Mouse (Mus musculus) adipocyte (in vitro differentiated cells): Measurements from ENCODE around the gene Guk1.

Experiments used
- DNase-seq: peaks from one replicate; pipeline ENCODE4 v3.0.0-alpha.2; 2016; ENCODE audit warnings: low spot score

Guk1 gene

DNA sequence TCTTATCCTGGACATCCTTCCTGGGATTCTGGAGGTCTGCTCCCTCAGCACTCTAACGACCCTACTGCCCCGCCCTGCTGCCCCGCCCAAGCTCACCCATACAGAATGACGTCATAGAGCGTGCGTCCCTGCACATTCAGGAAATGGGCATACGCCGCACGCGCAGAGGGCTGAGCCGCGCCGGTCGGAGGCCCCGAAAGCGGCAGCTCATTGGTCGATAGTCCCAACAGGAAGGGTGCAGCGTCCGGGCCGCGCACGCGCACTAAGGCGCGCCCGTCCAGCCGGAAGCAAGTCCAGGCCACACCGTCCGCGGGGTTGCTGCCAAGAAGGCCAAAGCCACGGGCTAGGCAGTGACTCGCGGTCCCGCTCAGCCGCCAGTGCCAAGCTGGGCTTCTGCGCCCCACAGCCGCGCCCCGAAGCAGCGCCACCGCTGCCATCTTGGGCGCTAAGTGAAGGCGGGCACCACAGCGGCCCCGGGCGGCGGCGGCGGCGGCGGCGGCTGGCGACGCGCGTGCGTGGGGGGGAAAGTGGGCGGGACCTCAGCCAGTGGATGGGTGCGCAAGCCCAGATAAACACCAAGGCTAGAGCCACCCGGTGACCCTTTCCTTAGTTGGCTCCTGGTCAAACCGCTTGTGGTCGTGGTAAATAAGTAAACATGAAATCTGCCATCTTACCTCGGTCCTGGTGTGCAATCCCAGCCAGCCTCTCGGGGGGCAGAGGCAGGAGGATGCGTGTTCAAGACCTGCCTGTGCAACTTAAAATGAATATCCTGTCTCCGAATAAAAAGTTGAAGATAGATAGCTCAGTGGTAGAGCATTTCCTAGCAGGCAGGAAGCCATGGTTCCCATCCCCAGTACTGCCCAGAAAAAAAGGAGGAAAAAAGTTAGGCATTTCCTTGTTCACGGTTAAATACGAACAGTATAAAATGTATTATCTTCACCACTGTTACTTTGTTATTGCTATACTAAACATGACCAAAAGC, 28.5 kb downstream of the Guk1 start, which contains the start of gene Iba57:
Iba57 (minus strand) TSS at position 485 of the 982 bp plus-strand sequence.
- DNase-seq, result peak; percentile 98

DNA sequence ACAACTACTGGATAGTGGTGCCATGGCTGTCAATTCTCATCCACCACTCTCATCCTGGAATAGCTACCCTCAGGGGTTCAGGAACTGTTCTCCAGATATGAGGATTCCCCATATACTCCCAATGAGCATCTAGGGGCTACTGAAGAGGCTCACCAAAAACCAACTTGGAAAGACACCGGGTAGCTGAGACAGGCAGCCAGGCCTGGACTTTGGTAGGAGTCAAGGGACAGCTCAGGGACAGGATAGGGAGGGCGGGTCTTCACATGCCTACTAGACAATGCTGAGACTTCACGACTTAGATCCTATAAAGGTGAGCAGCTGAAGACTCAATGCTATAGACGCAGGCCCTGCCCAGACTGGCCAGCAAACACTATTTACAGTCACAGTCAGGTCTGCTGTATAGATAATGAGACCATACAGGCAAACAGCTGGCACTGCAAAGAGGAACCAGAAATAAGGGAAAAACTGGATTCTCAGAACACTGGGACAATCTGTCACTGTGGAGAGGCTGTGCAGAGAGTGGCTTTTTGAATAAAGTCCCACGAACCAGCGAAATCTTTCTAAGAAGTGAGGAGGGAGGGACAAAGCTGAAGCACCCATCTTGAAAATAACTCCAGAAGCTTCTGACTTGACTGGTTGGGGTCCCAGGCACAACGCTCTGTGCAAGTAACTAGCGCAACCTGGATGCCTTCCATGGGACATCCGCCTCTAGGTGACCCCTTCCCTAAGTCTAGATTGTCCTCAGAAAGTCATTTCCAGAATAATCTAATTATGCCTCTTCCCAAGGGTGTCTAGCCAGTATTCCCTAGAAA, 29.4 kb downstream of the Guk1 start:
- DNase-seq, result no peak

DNA sequence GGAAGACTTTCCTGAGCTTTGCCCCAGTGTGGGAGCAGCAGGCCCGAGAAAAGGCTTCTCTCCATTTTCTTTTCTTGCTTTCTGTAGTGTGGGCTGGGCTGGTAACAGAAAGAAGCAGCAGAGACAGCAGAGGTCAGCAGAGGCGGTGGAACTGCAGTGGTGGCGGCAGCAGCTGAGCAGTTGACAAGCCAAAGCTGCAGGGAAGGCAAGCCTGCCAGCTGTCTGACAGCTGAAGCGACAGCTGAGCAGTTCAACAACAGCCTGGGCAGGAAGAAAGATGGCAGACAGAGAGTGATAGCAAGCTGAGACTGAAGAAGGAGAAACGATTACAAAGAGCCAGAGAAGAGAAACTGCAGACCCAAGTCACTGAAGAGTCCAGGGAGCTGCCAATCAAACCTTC, 30.6 kb downstream of the Guk1 start:
- DNase-seq, result peak; percentile 15

DNA sequence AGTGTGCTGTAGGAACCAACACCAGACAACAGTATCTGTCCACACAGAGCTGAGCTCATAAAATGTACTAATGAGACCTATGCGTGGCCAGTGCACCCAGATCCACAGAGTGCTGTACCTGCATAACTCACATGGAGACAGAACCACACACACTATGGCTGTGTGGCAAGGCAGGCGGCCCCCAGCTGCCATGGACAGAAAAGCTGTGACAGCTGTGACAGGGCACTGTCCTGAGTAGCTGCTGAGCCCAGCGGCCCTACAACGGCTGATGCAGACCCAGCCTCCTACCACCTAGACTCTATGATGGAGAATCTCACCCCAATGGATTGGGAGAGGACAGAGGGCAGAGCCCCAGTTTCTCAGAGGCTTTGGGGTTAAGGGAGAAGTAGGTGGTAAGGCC, 32.5 kb downstream of the Guk1 start:
- DNase-seq, result no peak

DNA sequence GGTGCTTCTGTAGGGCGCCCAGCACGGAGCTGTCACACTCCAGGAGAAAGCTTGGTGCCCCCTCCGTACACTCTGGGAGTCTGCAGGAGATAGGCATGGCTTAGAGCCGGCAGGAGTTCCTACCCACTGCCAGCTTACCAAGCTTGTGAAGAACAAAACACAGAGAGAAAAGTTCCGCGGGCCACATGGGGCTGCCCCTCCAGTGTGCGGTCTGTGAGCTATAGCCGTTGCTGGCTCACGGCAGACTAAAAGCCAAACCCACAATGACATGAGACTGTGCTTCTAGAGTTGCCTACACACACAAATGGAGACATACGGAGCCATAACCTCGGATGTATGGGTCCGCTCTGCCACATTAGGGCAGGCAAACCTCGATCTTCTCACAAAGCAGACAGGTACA, 32.9 kb downstream of the Guk1 start:
- no peak for DNase-seq

DNA sequence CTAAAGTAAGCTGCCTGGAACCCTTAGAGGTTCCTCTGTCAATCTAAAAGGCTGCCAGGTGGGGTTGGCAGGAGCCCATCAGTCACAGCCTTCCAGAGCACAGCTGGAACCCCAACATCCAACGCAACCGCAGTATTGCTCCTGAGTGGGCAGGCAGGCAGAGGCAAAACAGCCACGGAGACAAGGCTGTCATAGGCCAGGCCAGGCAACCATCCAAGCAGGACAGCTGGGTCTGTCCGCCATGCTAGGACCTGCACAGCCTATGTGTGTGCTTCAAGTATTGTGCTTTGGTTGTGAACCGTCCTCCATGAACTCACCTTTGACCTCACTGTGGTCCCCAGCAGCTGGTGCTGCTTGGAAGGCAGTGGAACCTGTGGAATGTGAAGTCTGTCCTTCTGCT, 36.1 kb downstream of the Guk1 start:
- DNase-seq, result no peak

DNA sequence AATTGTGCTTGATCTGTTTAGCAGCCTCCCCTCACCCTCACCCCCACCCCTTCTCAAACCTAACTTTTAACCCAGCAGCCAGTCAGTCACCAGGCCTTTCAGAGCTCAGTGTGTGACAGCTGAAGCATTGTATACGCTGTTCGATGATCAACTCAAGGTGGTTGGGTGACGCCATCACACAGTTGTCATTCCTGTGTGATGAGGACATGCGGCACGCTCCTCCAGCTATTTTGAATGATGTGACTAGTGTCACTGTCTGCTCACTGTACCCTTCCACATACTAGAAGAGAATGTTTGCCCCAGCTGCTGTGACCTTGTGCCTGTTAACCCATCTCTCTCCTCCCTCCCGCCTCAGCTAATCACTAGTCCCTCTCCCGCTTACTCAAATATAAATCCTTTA, 37.8 kb downstream of the Guk1 start:
- no peak for DNase-seq

DNA sequence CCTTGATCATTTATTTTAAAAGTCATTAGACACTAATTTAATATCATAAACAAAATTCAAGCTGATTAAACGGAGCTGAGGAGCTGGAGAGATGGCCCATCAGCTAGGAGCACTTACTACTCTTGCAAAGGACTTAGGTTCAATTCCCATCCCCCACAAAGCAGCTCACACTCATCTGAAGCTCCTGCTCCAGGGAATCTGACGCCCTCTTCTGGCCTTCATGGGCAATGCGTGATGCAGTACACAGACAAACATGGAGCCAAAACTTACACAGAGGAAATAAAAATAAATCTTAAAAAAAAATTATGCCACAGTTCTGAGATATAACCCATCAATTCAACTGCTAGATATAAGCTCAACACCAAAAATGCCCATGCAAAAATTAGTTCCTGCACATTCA, 40.3 kb downstream of the Guk1 start:
- DNase-seq, result no peak

DNA sequence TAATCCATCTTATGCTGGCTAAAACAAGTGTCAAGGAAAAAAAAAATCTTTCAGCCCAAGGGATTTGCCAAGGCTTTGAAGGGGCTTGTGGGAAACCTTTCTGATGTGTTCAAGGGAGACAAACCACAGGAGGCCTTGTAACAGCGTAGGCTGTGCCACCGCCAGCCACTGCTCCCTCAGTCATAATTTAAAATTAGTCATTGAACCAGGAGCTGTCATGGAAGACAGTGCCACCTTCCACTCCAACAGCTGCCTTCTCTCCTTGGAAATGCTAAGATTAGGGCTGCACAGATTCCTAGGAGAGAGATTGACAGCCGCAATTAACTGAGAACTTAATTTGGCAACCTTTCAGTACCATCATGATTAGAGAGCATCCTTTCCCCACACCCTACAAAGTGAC, 42.7 kb downstream of the Guk1 start:
- DNase-seq, result no peak

DNA sequence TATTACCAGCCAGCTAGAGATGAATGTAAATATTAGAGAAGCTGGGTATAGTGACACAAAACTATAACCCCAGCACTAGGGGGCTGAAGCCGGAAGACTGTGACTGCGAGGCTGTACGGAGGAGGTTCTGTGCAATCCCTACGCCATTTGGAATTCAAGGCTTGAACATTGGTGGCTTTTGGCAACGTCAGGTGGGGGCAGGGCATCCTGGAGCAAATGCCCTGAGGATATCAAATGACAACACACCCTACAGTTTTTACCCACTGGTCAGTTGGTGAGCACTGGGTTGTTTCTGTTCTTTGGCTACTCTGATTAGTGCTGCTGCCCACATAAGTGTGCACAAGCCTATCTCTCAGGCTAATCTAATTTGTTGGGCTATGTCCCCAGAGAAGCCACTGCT, 49.0 kb downstream of the Guk1 start:
- DNase-seq, result no peak

DNA sequence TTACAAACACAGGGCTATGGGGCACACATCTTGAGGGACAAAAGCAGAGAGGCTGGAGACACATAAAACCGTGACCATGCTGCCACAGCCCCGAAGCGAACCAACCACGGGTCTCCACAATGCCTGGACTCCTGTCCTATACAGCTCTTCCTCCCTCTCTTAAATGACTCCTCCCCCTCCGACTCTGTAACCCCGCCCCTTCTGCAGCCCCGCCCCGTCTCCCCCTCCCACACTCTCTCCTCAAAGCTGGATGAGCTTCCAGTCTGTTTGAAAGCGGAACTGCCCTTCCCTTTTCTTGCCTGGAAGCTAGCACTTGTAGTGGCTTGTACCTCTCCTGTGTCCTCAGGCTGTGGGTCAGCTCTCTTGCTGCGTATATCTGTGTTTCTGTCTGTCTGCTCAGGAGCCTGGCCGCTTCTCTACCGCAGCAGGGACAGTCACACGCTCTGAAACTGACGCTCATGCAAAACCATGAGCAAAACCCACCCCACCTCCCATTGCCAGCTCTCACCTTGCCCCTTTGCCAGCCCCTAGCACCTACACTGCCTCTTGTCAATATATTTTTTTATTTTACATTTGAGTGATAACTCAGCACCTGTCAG, 50.1 kb downstream of the Guk1 start:
- no peak for DNase-seq

DNA sequence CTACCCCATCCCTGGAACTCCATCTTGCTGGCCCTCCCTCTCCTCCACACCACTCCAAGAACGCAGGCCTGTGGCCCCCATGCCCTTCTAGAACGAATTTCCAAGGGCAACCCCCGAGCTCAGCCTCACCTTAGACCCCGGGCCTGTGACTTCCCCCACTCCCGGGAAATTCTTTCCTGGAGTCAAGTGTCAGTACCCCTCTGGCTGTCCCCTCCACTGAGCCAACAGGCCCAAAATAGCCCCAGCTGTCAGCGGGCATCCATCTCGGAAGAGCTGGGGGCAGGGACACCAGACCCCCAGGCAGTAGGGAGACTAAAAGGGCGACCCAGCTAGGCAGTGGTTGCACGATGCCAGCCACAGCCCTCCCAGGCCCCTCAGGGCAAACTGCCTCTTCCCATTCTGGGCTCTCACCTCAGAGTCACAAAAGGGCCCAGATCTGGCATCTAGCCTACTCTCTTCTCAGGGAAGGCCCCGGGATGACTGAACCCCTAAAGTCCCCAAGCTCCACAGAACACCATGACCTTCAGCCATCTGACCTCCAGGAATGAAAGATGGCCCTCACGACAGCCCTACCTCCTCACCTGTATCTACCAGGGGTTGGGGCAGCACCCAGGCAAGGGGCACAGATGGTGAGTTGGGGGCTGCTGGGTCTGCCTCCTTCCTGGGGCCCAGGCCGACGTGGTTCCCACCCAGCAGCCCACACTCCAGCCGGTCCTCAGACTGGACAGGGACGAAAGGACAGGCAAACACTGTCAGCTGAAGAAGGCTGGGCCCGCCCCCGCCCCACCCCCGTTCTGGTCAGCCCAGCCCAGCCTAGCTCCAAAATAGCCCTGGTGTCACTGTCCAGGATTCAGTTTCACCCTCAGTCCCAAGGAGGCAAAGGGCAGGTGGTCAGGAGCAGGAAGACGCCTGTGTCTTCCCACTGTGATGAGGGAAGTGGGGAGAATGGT, 53.2 kb downstream of the Guk1 start:
- DNase-seq, result no peak

DNA sequence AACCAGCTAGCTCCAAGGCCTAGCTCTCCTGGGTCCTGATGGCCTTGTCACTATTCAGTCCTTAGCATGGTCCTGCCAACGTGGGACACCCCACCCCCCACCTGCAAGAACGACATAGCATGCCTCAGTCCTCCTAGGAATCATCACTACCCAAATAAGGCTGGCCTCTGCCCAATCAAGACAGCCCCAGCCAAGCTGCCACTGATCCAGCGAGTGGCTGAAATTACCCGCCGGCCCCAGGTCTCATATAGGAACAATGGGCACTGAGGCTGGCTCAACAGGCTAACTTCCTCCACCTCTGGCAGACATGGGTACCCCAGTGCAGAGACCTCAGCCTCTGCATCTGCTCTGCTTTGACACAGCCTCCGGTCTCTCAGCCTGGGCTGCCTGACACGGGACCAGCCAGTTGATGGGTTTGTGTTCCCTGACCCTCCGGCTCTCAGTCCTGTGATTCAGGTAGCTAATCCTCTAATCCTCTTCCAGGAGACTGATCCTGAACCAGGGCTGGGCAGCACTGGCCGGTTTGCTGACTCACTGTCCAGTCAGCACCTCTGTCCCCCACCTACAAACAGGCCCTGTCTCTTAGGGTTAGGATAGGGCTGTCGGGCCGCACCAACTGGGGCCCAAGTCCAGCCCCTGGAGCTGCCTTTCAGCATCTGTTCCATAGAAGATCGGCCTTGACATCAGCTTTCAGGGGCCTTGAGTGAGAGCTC, 54.9 kb downstream of the Guk1 start:
- DNase-seq, result no peak

DNA sequence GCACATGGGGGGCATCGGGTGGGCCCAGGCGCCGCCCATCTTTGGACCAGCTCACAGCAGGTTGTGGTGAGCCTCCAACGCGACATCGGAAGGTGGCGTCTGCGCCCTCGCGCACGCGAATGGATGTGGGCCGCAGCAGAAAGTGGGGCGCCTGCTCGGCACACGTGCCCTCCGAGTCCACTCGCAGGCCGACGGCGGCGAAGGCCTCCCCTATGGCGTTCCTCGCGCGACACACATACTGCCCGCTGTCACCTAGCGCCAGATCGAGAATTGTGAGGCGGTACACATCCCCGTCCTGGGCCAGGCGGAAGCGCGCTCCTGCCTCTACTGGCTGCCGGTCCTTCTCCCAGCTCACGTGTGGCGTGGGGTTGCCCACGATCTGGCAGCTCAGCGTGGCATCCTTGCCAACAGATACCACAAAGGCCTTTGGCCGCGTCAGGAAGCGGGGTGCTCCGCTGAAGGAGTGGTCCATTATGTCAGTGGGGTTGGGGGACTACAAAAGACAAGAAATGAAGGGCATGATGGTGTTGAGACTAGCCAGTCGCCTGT, 56.0 kb downstream of the Guk1 start, which contains the start of gene Obscn:
Obscn (minus strand) TSS at position 499 of the 549 bp plus-strand sequence.
- no peak for DNase-seq

DNA sequence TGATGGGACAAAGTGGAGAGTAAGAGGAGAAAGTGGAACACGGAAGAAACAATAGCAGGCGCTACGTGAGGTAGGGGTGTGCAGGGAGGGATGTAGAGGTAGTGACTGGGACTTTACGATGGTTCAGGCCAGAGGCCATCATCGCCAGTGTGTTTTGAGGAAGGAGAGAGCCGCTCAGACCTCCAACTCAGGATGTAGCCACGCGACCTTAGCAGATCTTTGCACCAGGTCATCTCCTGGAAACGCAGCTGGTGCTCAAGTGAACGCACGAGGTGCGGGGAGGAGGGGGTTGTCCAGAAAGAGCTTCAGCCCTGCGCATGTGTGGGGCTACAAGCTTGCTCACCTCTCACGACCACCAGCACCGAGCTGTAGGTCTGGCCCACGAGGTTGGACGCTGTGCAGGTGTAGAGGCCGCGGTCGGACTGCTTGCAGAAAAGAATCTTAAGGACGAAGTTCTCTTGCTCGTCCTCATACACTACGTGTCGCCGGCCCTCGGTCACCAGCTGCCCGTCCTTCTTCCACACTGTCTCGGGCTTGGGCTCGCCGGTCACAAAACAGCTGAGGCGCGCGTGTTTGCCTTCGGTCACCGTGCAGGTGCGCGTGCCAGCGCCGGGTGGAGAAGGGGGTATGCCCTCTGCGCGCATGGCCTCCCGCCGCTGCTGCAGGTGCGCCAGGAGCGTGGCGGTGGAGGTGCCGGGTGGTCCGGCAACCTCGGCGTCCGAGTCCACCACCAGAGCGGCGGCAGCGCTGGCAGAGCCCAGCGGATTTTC, 56.8 kb downstream of the Guk1 start:
- no peak for DNase-seq

DNA sequence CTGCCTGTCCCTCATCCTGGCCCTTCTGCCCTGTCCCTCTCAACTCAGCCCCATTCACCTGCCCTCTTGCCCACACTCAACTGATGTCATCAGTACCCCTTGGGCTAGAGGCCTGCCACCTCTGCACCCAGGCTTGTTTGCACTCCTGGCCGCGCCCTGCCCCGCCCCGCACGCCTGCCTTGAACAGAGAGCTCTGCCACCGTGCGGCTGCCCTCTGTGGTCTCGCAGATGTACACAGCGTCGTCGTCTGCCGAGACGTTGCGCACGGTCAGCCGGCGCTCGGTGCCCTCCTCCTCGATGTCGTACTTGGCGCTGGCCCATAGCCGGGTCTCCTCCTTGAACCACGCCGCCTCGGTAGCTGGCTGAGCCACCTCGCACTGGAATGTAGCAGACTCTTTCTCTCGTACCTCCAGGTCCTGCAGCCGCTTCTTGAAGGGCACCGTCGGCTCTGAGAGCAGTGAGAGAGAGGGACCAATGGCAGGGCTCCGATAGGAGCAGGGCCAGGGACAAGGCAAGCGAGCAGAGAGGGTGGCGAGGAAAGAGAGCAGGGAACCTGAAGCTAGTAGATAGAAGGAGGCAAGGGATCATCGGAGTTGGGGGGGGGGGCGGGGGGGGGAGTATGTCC, 57.5 kb downstream of the Guk1 start:
- DNase-seq, result no peak
